Mouse (Mus musculus) retina, postnatal 1 day (tissue): ENCODE data around the gene Plcd4.
"Not testable (repeated sequence)": the region's sequence is repeated elsewhere in the genome, so short reads cannot be mapped to it uniquely, and the experiment has no call there.

Experiments
- DNase-seq: peaks from one replicate; pipeline ENCODE4 v3.0.0-alpha.2; 2012

The Plcd4 gene

DNA sequence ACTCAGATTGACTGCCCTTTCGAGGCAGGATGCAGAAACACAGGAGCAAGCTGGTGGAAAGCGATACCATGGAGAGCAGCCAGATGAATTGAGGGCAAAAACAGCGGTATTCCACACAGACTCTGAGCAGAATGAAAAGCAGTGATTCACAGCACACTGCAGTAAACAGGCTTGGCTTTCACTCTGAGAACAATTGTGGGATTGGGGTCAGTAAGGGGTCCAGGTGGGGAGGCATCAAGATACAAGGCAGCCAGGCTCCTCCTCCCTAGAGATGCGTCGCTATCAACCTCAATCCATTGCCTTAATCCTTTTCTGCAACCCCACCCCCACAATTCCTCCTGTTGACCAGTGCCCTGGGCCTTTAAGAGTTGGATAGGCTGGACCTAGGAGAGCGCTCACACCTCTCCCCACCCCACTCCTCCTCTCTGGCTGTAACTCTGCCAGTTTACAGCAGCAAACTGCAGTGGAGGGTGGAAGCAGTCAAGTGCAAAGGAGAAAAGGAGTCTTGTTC is at the start of gene Plcd4:
Plcd4 (plus strand) TSS at position 438 of the 511 bp plus-strand sequence.
- DNase-seq, result peak; percentile 77

DNA sequence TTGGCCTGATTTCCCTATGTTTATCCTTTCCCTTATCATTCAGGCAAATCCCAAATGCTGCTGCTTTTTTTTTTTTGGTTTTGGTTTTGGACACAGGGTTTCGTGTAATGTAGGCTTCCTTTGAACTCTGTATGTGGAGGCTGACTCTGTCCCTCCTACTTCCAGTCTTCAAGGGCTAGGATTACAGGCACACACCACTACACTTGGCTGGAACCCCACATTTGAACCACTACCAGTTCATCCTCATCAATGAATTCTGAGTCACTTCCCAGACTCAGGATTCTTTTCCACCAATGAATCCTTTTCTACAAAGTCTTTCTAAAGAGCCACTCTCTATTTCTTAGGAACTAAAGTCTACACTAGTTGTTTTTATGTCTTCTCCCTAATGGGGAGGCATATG is 41.6 kb upstream of the Plcd4 start:
- DNase-seq, result no peak

DNA sequence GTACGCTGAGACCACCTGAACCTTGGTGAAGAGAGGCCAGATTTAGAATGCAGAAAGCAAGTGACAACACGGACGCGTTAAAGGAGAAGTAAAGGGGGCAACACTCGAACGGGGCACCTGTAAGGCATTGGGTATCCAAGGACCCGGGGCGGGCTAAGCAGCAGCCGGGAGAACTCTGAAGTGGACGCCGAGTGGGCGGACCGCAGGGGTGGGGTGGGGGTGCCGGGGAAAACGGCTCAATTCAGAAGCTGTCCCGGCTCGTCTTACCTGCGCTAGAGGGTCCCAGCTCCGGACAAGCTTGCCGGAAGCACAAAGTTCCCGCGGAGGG is 37.3 kb upstream of the Plcd4 start:
- no peak for DNase-seq

DNA sequence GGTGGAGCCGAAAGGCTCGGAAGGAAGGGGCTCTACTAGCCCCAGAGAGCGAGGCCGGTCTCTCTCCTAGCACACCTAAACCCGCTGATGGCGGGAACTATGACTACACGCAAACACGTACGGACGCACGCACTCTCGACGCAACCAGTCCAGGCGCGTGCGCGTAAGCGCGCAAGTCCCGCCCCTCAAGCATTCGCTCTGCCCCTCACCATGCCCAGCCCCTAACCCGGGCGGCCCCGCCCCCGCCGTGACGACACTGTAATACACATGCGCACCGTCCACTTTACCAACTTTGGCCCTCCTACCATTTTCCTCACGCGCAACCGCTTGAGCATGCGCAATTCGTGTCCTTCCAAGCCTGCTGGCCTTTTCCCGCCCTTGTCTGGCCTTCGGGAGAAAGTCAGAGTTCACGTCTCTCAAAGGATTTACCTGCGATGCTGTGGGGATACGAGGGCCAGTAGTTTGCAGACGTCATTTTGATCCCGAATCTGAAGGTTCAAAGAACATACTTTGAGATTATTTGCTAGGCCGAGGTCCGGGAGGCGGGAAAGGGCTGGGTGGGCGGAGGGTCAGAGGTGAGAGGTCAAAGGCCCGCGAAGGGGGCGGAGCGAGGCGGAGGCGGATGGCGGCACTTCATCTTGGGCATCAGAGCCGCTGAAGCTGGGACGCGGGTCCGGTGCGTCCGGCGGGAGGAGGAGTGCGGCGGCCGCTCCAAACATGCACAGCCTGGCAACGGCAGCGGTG is 36.8 kb upstream of the Plcd4 start, which contains the start of gene Cnot9:
Cnot9 (plus strand) TSS at position 338 of the 744 bp plus-strand sequence.
- DNase-seq, result peak; percentile 99

DNA sequence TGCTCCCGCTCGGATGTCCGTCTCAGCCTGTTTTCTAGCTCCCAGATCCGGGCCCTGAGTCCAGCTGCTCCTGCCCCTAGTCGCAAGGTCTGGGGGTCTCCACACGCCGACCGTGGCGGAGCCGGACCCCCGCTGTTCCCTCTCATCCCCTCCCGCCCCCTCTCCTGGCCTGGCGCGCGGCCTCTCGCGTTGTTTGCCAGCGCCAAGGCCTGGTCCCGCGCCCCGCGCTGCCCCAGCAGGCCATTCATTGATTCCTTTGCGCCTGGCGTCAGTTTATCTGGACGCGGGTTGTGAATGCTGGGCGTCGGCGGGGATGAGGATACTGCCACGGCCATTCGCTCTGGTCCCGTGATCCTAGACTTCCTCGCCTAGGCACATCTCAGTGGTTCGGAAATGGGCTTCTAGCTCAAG is 36.2 kb upstream of the Plcd4 start:
- DNase-seq, result peak; percentile 87

DNA sequence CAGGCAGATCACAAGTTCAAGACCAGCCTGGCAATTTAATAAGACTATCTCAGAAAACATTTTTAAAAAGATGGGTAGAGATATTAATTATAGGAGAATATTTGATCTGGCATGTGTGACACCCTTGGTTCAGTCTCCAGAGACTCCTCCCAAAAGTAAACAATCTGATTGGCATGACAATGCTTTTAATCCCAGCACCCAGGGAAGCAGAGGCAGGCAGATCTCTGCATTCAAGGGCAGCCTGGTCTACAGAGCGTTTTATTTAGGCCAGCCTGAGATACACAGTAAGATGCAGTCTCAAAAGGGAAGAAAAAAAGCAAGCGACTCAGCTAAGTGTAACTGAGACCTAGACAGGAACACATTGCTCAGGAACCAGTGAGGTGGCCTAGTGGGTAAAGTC is 34.9 kb upstream of the Plcd4 start:
- DNase-seq, result no peak

DNA sequence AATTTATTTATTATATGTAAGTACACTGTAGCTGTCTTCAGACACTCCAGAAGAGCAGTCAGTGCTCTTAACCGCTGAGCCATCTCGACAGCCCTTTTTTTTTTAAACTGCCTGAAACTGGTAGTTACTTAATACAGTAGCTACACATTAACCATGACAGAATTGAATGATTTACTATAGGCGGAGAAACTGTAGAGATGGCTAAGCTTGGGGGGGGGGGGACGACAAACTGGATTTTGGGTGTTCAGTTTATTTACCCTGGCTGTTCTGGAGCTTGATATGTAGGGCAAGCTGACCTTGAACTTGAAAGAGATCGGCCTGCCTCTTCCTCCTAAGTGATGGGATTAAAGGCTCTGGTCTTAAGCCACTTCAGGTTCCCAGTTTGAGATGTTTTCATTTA is 31.4 kb upstream of the Plcd4 start:
- no peak for DNase-seq

DNA sequence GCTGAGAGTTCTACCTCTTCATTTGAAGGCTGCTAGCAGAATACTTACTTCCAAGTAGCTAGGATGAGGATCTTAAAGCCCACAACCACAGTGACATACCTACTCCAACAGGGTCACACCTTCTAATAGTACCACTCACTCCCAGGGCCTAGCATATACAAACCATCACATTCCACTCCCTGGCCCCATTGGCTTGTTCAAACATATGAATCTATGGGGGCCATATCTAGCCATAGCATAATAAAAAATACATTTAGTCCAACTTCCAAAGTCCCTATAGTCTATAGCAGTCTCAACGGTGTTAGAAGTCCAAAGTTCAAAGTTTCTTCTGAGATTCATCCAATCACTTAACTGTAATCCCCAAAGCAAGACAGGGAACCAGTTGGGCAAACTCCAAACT is 29.7 kb upstream of the Plcd4 start:
- DNase-seq, result not testable (repeated sequence)

DNA sequence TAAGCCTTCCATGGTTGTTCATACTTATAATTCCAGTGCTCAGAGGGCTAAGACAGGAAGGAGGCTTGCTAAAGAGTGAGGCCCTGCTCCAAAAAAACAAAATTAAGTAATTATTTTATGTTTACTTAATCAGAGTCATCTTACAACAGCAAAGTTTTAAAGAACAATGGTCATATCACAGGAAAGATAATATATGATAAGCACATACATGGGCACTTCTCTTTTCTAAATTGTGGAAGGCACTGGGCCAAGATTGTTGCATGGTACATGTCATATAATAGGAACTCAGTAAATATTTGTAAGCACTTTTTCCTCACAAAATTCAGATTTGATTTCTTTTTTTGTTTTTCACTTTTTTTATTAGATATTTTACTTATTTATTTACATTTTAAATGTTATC is 22.8 kb upstream of the Plcd4 start:
- DNase-seq, result no peak

DNA sequence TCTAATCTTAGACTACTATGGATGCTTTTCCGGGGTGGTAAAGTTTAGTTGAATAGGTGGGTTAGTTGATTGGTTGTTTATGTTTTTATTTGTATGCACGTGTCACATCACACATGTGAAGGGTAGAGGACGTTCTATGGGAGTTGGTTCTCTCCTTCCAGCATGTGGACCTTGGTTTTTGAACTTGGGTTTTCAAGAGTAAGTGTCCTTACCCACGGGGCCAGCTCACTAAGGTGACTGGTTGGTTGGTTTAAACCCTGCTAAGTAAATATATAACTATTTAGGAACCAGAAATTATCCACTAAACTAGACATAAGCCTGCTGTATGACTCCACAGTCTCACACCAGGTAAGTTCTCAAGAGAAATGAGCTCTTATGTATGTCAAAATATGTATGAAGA is 17.9 kb upstream of the Plcd4 start:
- no peak for DNase-seq

DNA sequence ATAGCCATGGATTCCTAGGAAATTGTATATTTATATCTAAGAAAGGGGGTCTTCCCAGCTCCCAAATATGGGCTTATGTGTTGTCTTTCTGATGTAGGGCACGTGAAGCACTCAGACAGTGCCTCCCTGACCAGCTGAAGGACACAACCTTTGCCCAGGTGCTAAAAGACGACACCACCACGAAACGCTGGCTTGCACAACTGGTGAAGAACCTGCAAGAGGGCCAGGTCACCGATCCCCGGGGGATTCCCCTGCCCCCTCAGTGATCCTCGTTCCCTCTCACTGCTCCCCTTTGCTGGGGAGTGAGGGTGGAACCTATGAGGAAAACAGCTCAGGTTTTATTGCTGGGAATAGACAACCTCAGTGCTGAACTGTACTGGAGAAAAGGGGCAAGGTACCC is 14.1 kb upstream of the Plcd4 start:
- no peak for DNase-seq

DNA sequence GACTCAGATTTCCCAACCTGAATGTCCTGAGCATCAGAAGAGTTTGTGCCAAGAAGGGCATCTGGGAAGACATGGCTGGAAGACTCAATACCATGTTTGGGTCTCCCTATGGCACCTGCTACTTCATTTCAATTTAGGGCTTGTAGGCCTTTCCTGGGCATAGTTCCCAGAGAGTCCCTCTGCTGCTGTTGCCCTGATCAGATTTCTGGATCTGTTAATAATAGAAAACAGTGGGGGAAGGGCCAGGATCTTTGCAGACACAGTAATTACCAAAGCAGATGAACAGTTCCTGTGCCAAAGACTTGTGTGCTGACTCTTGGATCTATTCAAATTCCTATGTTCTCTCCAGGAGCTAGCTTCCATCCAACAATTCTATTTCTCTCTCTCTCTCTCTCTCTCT is 4.0 kb upstream of the Plcd4 start:
- no peak for DNase-seq

DNA sequence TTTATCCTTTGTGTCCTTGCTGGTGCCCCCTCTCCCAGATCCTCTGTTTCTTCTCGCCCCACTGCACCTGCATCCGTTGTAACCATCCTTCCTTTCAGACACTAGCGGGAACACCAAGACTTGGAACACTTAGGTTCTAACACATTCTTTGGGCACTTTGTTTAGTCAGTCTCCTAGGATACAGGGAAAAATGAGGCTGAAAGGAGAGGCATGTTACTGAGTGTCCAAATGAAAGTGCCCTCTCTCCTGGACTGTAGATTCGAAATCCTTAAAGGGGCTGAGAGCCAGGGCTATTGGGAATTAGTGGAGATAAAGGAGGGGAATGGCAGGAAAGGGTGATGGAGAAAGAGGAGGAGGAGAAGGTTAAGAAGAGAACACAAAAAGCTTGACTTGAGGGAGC is 1.5 kb downstream of the Plcd4 start, which contains the start of gene Usp37:
Usp37 (minus strand) TSS at position 101 of the 400 bp plus-strand sequence.
- no peak for DNase-seq

DNA sequence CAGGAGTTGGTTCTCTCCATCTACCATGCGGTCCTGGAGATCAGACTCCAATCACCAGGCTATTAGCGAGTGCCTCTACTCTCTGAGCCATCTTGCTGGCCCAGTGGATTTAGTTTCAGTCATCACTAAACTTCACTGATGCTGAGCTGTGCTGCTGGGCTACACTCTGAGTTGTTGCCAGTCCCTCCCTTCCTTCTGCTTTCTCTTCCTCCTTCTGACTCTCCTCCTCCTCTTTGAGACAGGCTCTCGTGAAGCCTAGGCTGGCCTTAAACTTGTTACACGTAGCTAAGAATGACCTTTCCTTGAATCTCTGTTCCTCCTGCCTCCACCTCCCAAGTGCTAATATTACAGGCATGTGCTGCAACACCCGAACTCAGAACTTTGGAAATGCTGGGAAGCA is 16.4 kb downstream of the Plcd4 start:
- DNase-seq, result no peak

DNA sequence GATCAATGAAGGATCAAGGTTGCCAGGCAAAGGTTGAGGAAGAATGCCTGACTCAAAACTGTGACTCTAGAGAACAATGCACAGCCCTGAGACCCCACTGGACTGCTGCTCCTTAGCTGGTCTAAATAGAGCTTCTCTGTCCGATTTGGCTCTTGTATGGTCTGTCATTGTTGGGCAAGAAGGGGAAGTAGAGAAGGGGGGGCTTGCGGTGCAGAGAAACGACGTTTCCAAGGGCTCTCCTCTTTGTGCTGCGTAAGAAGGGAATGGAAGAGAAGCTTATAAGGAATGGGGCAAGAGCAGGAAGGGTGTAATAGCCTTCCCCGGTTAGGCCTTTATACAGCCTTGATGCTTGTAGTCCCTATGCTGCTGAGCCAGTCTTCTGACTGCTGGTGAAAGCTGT is 23.1 kb downstream of the Plcd4 start:
- no peak for DNase-seq

DNA sequence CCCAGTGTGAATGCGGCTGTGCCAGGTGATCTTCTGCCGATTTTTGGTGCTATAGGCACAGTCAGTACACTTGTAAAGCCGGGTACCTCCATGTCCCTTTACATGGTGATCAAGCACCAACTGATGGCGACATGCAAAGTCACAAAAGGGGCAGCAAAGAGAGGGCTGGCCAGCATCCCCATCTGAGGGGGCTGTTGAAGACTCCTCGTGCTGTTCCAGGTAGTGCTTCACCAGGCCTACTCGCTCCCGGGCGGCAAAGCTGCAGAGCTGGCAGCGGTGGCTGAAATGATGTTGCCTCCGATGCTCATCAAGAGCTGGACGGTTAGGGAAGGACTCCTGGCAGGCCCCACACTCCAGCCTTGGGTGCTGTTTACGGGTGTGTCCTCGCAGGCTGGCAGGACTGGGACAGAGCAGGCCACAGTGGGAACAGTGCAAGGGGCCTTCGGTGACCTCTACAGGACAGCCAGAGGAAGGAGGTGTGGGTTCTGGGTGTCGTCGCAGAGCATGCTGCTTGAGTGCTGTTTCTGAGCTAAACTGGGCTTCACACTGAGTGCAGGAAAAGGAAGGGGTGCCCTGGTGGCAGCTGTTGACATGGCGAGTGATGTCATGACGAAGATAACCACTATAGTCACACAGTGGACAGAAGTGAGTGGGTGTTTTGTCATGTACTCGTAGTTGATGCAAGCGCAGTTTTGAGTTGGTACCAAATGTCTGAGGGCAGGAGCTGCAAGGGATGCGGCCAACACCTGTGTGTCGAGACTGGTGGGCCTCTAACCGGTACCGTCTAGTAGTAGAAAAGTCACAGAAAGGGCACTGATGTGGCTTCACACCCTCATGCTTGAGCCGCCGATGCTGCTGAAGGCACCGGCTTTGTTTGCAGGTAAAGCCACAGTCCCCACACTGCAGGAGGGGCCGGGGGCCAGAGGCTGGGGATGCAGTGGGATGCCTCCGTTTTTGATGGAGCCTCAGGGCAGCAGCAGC is 27.3 kb downstream of the Plcd4 start:
- DNase-seq, result no peak

DNA sequence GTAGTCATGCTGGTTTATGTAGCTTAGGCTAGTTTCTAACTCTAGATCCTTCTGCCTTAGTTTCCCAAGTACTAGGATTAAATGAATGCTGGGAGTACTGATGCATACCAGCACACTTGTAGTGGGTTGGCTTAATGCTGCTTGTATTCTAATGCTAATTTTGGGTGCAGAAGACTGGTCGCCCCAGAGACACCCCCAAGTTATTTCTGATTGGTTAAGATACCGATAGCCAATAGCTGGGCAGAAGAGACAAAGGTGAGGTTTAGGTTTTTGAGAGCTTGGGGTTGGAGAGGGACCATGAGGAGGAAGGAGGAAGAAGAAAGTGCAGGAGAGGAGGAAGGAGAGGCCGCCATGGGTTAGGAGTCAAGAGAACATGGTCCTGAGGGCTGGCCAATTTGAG is 39.9 kb downstream of the Plcd4 start:
- no peak for DNase-seq

DNA sequence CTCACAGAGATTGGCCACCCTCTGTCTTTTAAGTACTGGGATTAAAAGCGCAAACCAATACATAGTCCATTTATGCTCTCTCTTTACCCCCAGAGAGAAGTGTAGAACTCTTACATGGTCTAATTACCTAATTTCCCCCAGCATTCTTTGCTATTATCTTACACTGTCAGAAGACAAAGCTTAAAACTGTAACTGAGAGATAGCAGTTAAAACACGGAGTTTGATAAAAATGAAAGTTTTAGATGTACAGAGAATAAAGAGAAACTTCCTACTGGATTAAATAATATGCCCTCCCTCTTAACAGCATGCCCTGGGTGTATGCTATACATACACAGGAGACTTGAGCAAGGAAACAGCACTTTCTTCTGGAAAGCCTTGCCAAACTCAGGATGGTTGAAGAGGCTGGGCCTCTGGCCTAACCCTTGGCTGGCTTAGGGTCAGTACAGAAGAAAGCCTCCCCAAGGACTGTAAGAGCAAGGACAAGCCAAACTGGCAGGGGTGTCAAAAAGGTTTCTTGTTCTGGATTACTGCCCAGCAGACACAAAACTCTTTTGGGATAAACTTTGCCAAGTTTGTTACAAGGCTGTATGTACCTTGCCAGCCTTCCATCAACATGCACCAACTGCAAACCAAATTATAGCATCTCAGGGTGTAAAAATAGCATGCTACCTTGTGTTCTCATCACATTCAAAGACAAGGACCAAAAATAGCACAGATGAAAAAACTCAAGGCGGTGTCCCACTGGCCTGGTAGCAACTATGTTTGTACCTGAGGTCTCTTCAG is 42.1 kb downstream of the Plcd4 start:
- DNase-seq, result no peak

DNA sequence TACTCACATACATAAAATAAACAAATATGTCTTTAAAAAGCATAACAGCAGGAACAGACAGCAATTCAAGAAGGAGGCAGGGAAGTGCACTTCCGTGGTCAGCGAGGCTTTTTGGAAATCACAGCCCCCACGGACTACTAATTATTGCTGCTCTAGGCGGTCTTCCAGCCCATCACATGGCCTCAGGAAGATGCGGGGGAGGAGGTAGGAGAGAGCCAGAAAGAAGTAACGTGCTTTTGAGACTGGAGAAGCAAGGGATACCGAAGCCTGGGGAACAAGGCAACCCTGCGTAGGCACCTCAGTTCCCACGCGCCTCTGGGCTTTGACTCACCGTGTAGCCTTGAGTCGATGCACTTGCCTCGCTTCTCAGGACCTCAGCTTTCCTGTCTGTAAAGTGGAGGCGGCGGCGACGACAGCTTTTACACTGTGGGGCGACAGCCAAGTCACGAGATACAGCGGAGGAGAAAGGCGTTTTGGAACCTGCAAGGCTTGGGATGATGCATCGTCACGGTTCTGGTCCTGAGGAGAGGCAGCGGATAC is 44.6 kb downstream of the Plcd4 start:
- no peak for DNase-seq

DNA sequence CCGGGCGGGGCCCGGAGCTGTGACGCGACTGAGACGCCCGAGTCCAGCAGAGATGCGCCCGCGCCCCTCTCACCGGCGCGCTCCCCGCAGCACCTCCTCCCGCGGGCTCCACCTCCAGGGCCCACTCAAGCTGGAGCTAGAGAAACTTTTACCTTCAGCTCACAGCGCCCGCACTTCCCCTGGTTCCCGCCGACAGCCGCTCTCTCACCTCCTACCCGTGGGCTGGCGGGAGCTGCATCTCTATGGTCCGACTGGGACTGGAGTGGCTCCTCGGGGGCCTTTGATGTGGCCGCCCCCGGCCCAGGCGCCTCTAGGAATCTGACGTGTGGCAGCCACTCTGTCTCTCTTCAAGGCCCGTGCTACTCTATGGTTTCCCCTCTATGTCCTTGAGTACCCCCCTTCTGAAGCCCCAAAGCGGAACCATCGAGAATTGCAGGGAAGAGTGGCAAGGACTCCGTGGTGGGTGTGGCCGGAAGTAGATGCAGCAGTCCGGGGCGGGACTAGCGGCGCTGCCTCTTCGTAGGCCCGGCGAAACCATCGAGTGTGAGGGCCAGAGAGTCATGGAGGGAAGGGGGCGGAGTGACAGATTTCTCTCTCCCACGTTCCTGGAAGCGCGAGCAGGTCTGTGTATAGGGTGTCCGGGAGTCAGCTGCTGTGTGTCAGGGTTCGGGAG is 45.2 kb downstream of the Plcd4 start, which contains the start of the genes Zfp142 and Bcs1l:
Zfp142 (minus strand) TSS at position 474 of the 673 bp plus-strand sequence.
Bcs1l (plus strand) TSS at position 517 of the 673 bp plus-strand sequence.
- DNase-seq, result peak; percentile 100

DNA sequence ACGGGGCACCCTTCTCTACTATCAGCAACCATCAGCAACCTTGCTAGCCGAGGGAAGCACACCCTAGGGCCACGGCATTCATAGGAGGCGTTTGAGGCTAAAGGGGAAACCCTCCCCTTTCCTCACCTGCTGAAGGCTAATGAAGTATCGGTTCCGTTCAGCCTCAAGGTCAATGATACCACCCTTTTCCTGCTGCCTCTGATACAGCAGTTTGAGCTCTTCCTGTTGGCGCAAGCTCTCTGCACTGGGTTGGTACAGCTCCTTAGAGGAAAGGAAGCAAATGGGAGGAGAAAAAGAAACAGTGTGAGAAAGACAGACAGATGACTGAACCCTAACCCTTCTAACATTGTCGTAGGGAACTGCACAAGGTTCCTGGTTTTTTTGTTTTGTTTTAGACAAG is 51.7 kb downstream of the Plcd4 start:
- DNase-seq, result no peak
